Mouse (Mus musculus) hindbrain, postnatal 0 days (tissue): Measurements from ENCODE around the gene Izumo2. TPM values are rescaled to one million over a fixed set of nuclear protein-coding genes. Genes with fewer than 3 reads are reported as not detected.

Source experiments
- ATAC-seq: fragments of 200-750 bp; cut with Nextera tagmentation; 2 replicates; pipeline ENCODE4 v1.8.0; 2017; ENCODE audit warnings: mild to moderate bottlenecking, moderate TSS enrichment, moderate library complexity
- DNase-seq: peaks from one replicate; pipeline ENCODE4 v3.0.0-alpha.2; 2015; ENCODE audit warnings: low spot score
- H3K27ac ChIP-seq: fragments of 300-500 bp; sonication (generic); 2 replicates; pipeline ENCODE4 v1.5.1; 2014; ENCODE audit warnings: mild to moderate bottlenecking
- H3K27me3 ChIP-seq: fragments of 300-500 bp; sonication (generic); 2 replicates; pipeline ENCODE4 v1.6.1; 2014; ENCODE audit warnings: low read length, mixed read lengths; ENCODE audit not compliant: insufficient read depth
- H3K36me3 ChIP-seq: fragments of 300-500 bp; sonication (generic); 2 replicates; pipeline ENCODE4 v1.6.1; 2014; ENCODE audit warnings: low read length, mixed read lengths; ENCODE audit not compliant: insufficient read depth
- H3K4me1 ChIP-seq: fragments of 300-500 bp; sonication (generic); 2 replicates; pipeline ENCODE4 v1.6.1; 2014; ENCODE audit warnings: antibody characterized with exemption, low read length, mixed read lengths; ENCODE audit not compliant: insufficient read depth
- H3K4me2 ChIP-seq: fragments of 300-500 bp; sonication (generic); 2 replicates; pipeline ENCODE4 v1.6.1; 2014; ENCODE audit warnings: low read depth, mild to moderate bottlenecking, low read length, moderate library complexity, mixed read lengths
- H3K4me3 ChIP-seq: fragments of 300-500 bp; sonication (generic); 2 replicates; pipeline ENCODE4 v1.5.1; 2014; ENCODE audit warnings: low read length
- H3K9ac ChIP-seq: fragments of 300-500 bp; sonication (generic); replicated peaks from 2 replicates; pipeline ENCODE4 v1.6.1; 2014; ENCODE audit warnings: mild to moderate bottlenecking, low read length, moderate library complexity, mixed read lengths
- H3K9me3 ChIP-seq: fragments of 300-500 bp; sonication (generic); 2 replicates; pipeline ENCODE4 v1.6.1; 2016; ENCODE audit warnings: low read length, mixed read lengths
- CTCF ChIP-seq: IDR thresholded peaks from 2 replicates; pipeline ENCODE4 v1.5.1; 2016; ENCODE audit warnings: antibody characterized with exemption, control low read depth, low read depth
- whole genome bisulfite sequencing: fragments of 180-500 bp; shearing (Covaris S2); extraction: QIAGEN DNeasy Blood & Tissue Kit; methylation state at CpG from one replicate; pipeline ENCODE4 v1.1.7; 2014; 5-methylcytosine and 5-hydroxymethylcytosine counted together
- polyA plus RNA-seq: library from polyadenylated mRNA; unstranded; fragments of >200 nt; fragmentation: Nextera tagmentation; extraction: Ambion mirVana; gene quantifications from 2 replicates; pipeline ENCODE4 v1.2.1, GENCODE M21; 2015
- total RNA-seq: library from RNA; depleted of rRNA; stranded (reverse); fragments of >200 nt; gene quantifications from 2 replicates; pipeline ENCODE4 v1.2.3, GENCODE M21; 2014

The Izumo2 gene
- total and polyA plus RNA-seq, 2 experiments from 2014 or later: not detected

- H3K27me3 ChIP-seq: no peaks in the 10 kb centered on the region
- no peak for ATAC-seq
- H3K4me1 ChIP-seq: no peaks in the 10 kb centered on the region
- H3K9ac ChIP-seq: no peak overlapping the region
- no peaks in the 10 kb centered on the region for H3K9me3 ChIP-seq
- DNase-seq: no peak
- no peak overlapping the region for H3K4me2 ChIP-seq
- 91% methylated on average over 4 of the region's 4 CpGs for whole genome bisulfite sequencing
- H3K27ac ChIP-seq: no peak overlapping the region
- H3K36me3 ChIP-seq: no peaks in the 10 kb centered on the region
- no peak for TF ChIP-seq CTCF
- no peak overlapping the region for H3K4me3 ChIP-seq
These were observed 13.3 kb upstream of the Izumo2 start for GRCm38 (mm10) chr7:44695223-44695622.

GRCm38 (mm10) chr7:44697191-44697710, 11.3 kb upstream of the Izumo2 start:
- Histone ChIP-seq H3K27me3 (no peaks in the 10 kb centered on the region), H3K9ac (no peak overlapping the region), H3K27ac (no peak overlapping the region), H3K9me3 (no peaks in the 10 kb centered on the region), H3K4me2 (no peak overlapping the region), H3K4me3 (no peak overlapping the region), H3K4me1 (no peaks in the 10 kb centered on the region), H3K36me3 (no peaks in the 10 kb centered on the region)
- peak; percentile 28 for DNase-seq
- ATAC-seq: peak; percentile 31; the same call in 1 of the 2 replicates
- 13% methylated on average over 20 of the region's 20 CpGs for WGBS
- TF ChIP-seq CTCF: no peak

- no peak for TF ChIP-seq CTCF
- no peak overlapping the region for H3K4me2 ChIP-seq
- no peak for DNase-seq
- ATAC-seq: no peak
- no peaks in the 10 kb centered on the region for H3K36me3 ChIP-seq
- no peaks in the 10 kb centered on the region for H3K9me3 ChIP-seq
- no peaks in the 10 kb centered on the region for H3K4me1 ChIP-seq
- H3K27me3 ChIP-seq: no peaks in the 10 kb centered on the region
- no peak overlapping the region for H3K4me3 ChIP-seq
- WGBS: 62% methylated on average over 7 of the region's 7 CpGs
- no peak overlapping the region for H3K27ac ChIP-seq
- no peak overlapping the region for H3K9ac ChIP-seq
These were observed 10.6 kb upstream of the Izumo2 start for GRCm38 (mm10) chr7:44697980-44698379.

GRCm38 (mm10) chr7:44701921-44702320, 6.6 kb upstream of the Izumo2 start:
- Histone ChIP-seq H3K27me3 (no peaks in the 10 kb centered on the region), H3K27ac (no peak overlapping the region), H3K4me2 (no peak overlapping the region), H3K4me3 (no peak overlapping the region), H3K9me3 (no peaks in the 10 kb centered on the region), H3K36me3 (no peaks in the 10 kb centered on the region), H3K4me1 (no peaks in the 10 kb centered on the region), H3K9ac (no peak overlapping the region)
- DNase-seq (peak; percentile 68), ATAC-seq (peak; percentile 78)
- 5% methylated on average over 6 of the region's 6 CpGs for WGBS
- TF ChIP-seq CTCF: peak; percentile 75

GRCm38 (mm10) chr7:44702985-44703384, 5.6 kb upstream of the Izumo2 start:
- TF ChIP-seq CTCF: no peak
- Histone ChIP-seq H3K27ac (no peak overlapping the region), H3K27me3 (no peaks in the 10 kb centered on the region), H3K9ac (no peak overlapping the region), H3K4me2 (no peak overlapping the region), H3K9me3 (no peaks in the 10 kb centered on the region), H3K4me3 (no peak overlapping the region), H3K4me1 (no peaks in the 10 kb centered on the region), H3K36me3 (no peaks in the 10 kb centered on the region)
- DNase-seq (no peak), ATAC-seq (no peak)
- WGBS: 77% methylated on average over 8 of the region's 8 CpGs

GRCm38 (mm10) chr7:44704363-44704762, 4.2 kb upstream of the Izumo2 start:
- TF ChIP-seq CTCF: peak; percentile 77
- H3K9ac ChIP-seq: no peak overlapping the region
- H3K27ac ChIP-seq: no peak overlapping the region
- DNase-seq (peak; percentile 66), ATAC-seq (no peak)
- no peaks in the 10 kb centered on the region for H3K4me1 ChIP-seq
- no peaks in the 10 kb centered on the region for H3K9me3 ChIP-seq
- WGBS: 56% methylated on average over 3 of the region's 3 CpGs
- no peak overlapping the region for H3K4me2 ChIP-seq
- no peak overlapping the region for H3K4me3 ChIP-seq
- H3K36me3 ChIP-seq: no peaks in the 10 kb centered on the region
- H3K27me3 ChIP-seq: no peaks in the 10 kb centered on the region

GRCm38 (mm10) chr7:44705086-44705485, 3.5 kb upstream of the Izumo2 start:
- H3K4me3 ChIP-seq: no peak overlapping the region
- WGBS: 89% methylated on average over 4 of the region's 4 CpGs

More at GRCm38 (mm10) chr7:44705086-44705485, 3.5 kb upstream of the Izumo2 start:
- H3K27me3 ChIP-seq: no peaks in the 10 kb centered on the region
- H3K9ac ChIP-seq: no peak overlapping the region
- H3K4me2 ChIP-seq: no peak overlapping the region
- no peak overlapping the region for H3K27ac ChIP-seq
- no peak for TF ChIP-seq CTCF
- no peaks in the 10 kb centered on the region for H3K4me1 ChIP-seq
- DNase-seq (no peak), ATAC-seq (no peak)
- no peaks in the 10 kb centered on the region for H3K9me3 ChIP-seq
- H3K36me3 ChIP-seq: no peaks in the 10 kb centered on the region
